Mouse (Mus musculus) neural tube, embryonic 12.5 days (tissue): Measurements from ENCODE around the gene BC055324. TPM values are rescaled to one million over a fixed set of nuclear protein-coding genes. Genes with fewer than 3 reads are reported as not detected.

ENCODE experiments used
- ATAC-seq: fragments of 200-750 bp; cut with Nextera tagmentation; 2 replicates; pipeline ENCODE4 v1.8.0; 2017; ENCODE audit warnings: low read depth, mild to moderate bottlenecking, moderate TSS enrichment, moderate library complexity; ENCODE audit not compliant: low FRiP score
- H3K27ac ChIP-seq: fragments of 300-500 bp; sonication (generic); 2 replicates; pipeline ENCODE4 v1.5.1; 2016
- H3K27me3 ChIP-seq: fragments of 300-500 bp; sonication (generic); replicated peaks from 2 replicates; pipeline ENCODE4 v1.6.1; 2016; ENCODE audit warnings: mild to moderate bottlenecking
- H3K36me3 ChIP-seq: fragments of 300-500 bp; sonication (generic); 2 replicates; pipeline ENCODE4 v1.6.1; 2016; ENCODE audit warnings: mild to moderate bottlenecking
- H3K4me1 ChIP-seq: fragments of 300-500 bp; sonication (generic); 2 replicates; pipeline ENCODE4 v1.6.1; 2016
- H3K4me2 ChIP-seq: fragments of 300-500 bp; sonication (generic); replicated peaks from 2 replicates; pipeline ENCODE4 v1.6.1; 2016; ENCODE audit warnings: mild to moderate bottlenecking
- H3K4me3 ChIP-seq: fragments of 300-500 bp; sonication (generic); 2 replicates; pipeline ENCODE4 v1.5.1; 2016
- H3K9ac ChIP-seq: fragments of 300-500 bp; sonication (generic); 2 replicates; pipeline ENCODE4 v1.6.1; 2016; ENCODE audit warnings: mild to moderate bottlenecking
- H3K9me3 ChIP-seq: fragments of 300-500 bp; sonication (generic); 2 replicates; pipeline ENCODE4 v1.6.1; 2016; ENCODE audit warnings: mild to moderate bottlenecking
- WGBS: fragments of 180-500 bp; shearing (Covaris S2); methylation state at CpG from one replicate; pipeline ENCODE4 v1.1.7; 2016; 5-methylcytosine and 5-hydroxymethylcytosine counted together
- polyA plus RNA-seq: library from polyadenylated mRNA; unstranded; fragments of >200 nt; fragmentation: Nextera tagmentation; extraction: Ambion mirVana; gene quantifications from 2 replicates; pipeline ENCODE4 v1.2.1, GENCODE M21; 2016

The BC055324 gene
- polyA plus RNA-seq, 1 experiment from 2014 or later = 16.4 TPM

- Histone ChIP-seq H3K4me3 (no peak overlapping the region), H3K9ac (no peak overlapping the region), H3K9me3 (no peaks in the 10 kb centered on the region), H3K27ac (no peak overlapping the region), H3K4me2 (no peak overlapping the region), H3K4me1 (no peaks in the 10 kb centered on the region), H3K36me3 (no peaks in the 10 kb centered on the region), H3K27me3 (no peaks in the 10 kb centered on the region)
- WGBS = 92% methylated on average over 2 of the region's 2 CpGs
- ATAC-seq = no peak
Observed at GRCm38 (mm10) chr1:163899575-163899974, 95.0 kb downstream of the BC055324 start.

DNA sequence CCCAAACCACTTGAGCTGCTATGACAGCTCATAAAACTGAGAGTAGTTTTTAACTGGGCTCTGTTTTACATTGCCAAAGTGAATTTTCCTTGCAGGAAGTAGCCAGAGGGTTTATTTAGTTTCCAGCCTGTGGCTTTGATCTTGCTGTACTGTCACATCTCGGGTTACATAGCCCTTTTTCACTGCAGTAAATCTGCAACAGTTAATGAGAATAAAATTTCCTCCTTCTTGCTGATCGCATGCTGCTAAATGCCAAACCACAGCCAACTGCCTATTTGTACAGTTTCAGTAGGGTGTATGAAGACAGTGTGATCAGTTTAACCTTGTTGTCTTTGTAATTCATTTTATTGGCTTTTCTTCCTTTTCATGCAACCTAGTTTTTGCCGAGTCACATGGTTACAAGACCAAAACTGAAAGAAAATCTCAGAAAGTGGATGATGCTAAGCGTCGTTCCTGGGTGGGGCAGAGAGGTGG lies 96.3 kb downstream of the BC055324 start:
- ATAC-seq = no peak
- WGBS = 59% methylated on average over 5 of the region's 5 CpGs
- Histone ChIP-seq H3K27me3 (no peaks in the 10 kb centered on the region), H3K9me3 (no peaks in the 10 kb centered on the region), H3K4me1 (no peaks in the 10 kb centered on the region), H3K27ac (no peak overlapping the region), H3K36me3 (no peaks in the 10 kb centered on the region), H3K9ac (no peak overlapping the region), H3K4me3 (no peak overlapping the region), H3K4me2 (no peak overlapping the region)

Other genes with a start within 250 kb of the BC055324 start
- gene Kifap3, start 215.2 kb downstream of the BC055324 start, polyA plus RNA-seq = 69.5 and 74.8 TPM in 2 replicates
- gene Scyl3, start 65.7 kb downstream of the BC055324 start, polyA plus RNA-seq = 19.7 and 20.4 TPM in 2 replicates
- 8.0 and 9.6 TPM in 2 replicates for gene Mettl18, start 93 bp upstream of the BC055324 start, polyA plus RNA-seq
- gene Sele, start 53.4 kb upstream of the BC055324 start, polyA plus RNA-seq = not detected in 2 replicates
- 0.11 and 0.32 TPM in 2 replicates for gene Sell, start 67.2 kb upstream of the BC055324 start, polyA plus RNA-seq
- not detected in 2 replicates for gene Selp, start 120.5 kb upstream of the BC055324 start, polyA plus RNA-seq
- 0.24 TPM in 2 replicates for gene F5, start 157.0 kb upstream of the BC055324 start, polyA plus RNA-seq